Mouse (Mus musculus) forebrain, embryonic 11.5 days (tissue): ENCODE data around the gene Foxc2. TPM values are rescaled to one million over a fixed set of nuclear protein-coding genes. Genes with fewer than 3 reads are reported as not detected.

ENCODE experiments used
- ATAC-seq: fragments of 200-750 bp; cut with Nextera tagmentation; replicated peaks from 2 replicates; pipeline ENCODE4 v1.8.0; 2017; ENCODE audit warnings: moderate TSS enrichment; ENCODE audit not compliant: low FRiP score
- DNase-seq: peaks from one replicate; pipeline ENCODE4 v3.0.0-alpha.2; 2017; ENCODE audit warnings: low spot score
- H3K27ac ChIP-seq: fragments of 300-500 bp; sonication (generic); 2 replicates; pipeline ENCODE4 v1.5.1; 2014; ENCODE audit warnings: low read depth, low read length
- H3K27me3 ChIP-seq: fragments of 300-500 bp; sonication (generic); 2 replicates; pipeline ENCODE4 v1.6.1; 2014; ENCODE audit warnings: mild to moderate bottlenecking, low read length, mixed read lengths; ENCODE audit not compliant: control insufficient read depth, insufficient read depth
- H3K36me3 ChIP-seq: fragments of 300-500 bp; sonication (generic); 2 replicates; pipeline ENCODE4 v1.6.1; 2014; ENCODE audit warnings: mild to moderate bottlenecking, low read length, moderate library complexity, mixed read lengths; ENCODE audit not compliant: control insufficient read depth, insufficient read depth
- H3K4me1 ChIP-seq: fragments of 300-500 bp; sonication (generic); replicated peaks from 2 replicates; pipeline ENCODE4 v1.6.1; 2014; ENCODE audit warnings: low read length, mixed read lengths; ENCODE audit not compliant: control insufficient read depth, insufficient read depth
- H3K4me2 ChIP-seq: fragments of 300-500 bp; sonication (generic); 2 replicates; pipeline ENCODE4 v1.6.1; 2014; ENCODE audit warnings: low read depth, mild to moderate bottlenecking, low read length, moderate library complexity, mixed read lengths; ENCODE audit not compliant: severe bottlenecking
- H3K4me3 ChIP-seq: fragments of 300-500 bp; sonication (generic); 2 replicates; pipeline ENCODE4 v1.5.1; 2014; ENCODE audit warnings: low read depth, low read length
- H3K9ac ChIP-seq: fragments of 300-500 bp; sonication (generic); 2 replicates; pipeline ENCODE4 v1.6.1; 2014; ENCODE audit warnings: low read length
- H3K9me3 ChIP-seq: fragments of 300-500 bp; sonication (generic); 2 replicates; pipeline ENCODE4 v1.6.1; 2016; ENCODE audit warnings: low read length, mixed read lengths; ENCODE audit not compliant: control insufficient read depth
- WGBS: fragments of 180-500 bp; shearing (Covaris S2); extraction: QIAGEN DNeasy Blood & Tissue Kit; methylation state at CpG from one replicate; pipeline ENCODE4 v1.1.7; 2014; 5-methylcytosine and 5-hydroxymethylcytosine counted together
- polyA plus RNA-seq: library from polyadenylated mRNA; unstranded; fragments of >200 nt; fragmentation: Nextera tagmentation; extraction: Ambion mirVana; gene quantifications from 2 replicates; pipeline ENCODE4 v1.2.1, GENCODE M21; 2014

The Foxc2 gene
- polyA plus RNA-seq, 1 experiment from 2014 or later, result 6.3 TPM

- Histone ChIP-seq H3K27me3 (peaks cover 93% of the 10 kb centered on the region), H3K4me2 (no peak overlapping the region), H3K9me3 (no peaks in the 10 kb centered on the region), H3K36me3 (no peaks in the 10 kb centered on the region), H3K9ac (no peak overlapping the region), H3K27ac (no peak overlapping the region), H3K4me3 (no peak overlapping the region), H3K4me1 (0 out of 2 replicates have a peak, but pooled peaks cover 4% of the 10 kb centered on the region)
- no peak for ATAC-seq
- WGBS, result 2% methylated on average over 14 of the region's 14 CpGs
- DNase-seq, result no peak
Measured at GRCm38 (mm10) chr8:121078721-121079120, 37.2 kb upstream of the Foxc2 start.

DNA sequence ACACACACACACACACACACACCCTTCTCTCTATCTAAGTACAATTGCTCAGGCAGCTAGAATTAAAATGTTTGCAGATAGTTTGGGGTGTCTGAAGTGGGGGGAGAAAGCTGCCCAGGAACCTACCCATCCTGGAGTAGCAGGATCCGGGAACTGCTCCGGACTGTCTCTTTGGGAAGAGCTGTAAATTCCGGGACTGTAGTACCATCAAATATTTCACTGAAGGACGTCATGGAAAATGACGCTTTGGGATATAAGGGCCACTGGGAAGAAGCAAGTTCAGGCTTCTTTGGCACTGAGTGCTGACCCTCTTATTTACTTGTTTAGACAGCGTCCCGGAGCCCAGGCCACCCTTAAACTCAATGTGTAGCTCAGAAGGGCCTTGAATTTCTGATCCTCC is 36.8 kb upstream of the Foxc2 start:
- H3K9ac ChIP-seq, result no peak overlapping the region
- no peak overlapping the region for H3K27ac ChIP-seq
- WGBS, result under 1% methylated on average over 7 of the region's 7 CpGs
- H3K4me1 ChIP-seq, result 0 out of 2 replicates have a peak, but pooled peaks cover 5% of the 10 kb centered on the region
- no peaks in the 10 kb centered on the region for H3K9me3 ChIP-seq
- ATAC-seq (no peak), DNase-seq (no peak)
- H3K27me3 ChIP-seq, result peaks cover 93% of the 10 kb centered on the region
- no peak overlapping the region for H3K4me3 ChIP-seq
- H3K4me2 ChIP-seq, result no peak overlapping the region
- no peaks in the 10 kb centered on the region for H3K36me3 ChIP-seq

- H3K27ac ChIP-seq, result no peak overlapping the region
- no peaks in the 10 kb centered on the region for H3K9me3 ChIP-seq
- 1% methylated on average over 12 of the region's 12 CpGs for WGBS
- no peaks in the 10 kb centered on the region for H3K36me3 ChIP-seq
- peaks cover 11% of the 10 kb centered on the region; the same call in 1 of the 2 replicates for H3K4me1 ChIP-seq
- DNase-seq, result no peak
- no peak overlapping the region for H3K9ac ChIP-seq
- H3K4me3 ChIP-seq, result no peak overlapping the region
- H3K27me3 ChIP-seq, result peaks cover 93% of the 10 kb centered on the region
- ATAC-seq, result no peak
- no peak overlapping the region for H3K4me2 ChIP-seq
Measured at GRCm38 (mm10) chr8:121079944-121080343, 36.0 kb upstream of the Foxc2 start.

DNA sequence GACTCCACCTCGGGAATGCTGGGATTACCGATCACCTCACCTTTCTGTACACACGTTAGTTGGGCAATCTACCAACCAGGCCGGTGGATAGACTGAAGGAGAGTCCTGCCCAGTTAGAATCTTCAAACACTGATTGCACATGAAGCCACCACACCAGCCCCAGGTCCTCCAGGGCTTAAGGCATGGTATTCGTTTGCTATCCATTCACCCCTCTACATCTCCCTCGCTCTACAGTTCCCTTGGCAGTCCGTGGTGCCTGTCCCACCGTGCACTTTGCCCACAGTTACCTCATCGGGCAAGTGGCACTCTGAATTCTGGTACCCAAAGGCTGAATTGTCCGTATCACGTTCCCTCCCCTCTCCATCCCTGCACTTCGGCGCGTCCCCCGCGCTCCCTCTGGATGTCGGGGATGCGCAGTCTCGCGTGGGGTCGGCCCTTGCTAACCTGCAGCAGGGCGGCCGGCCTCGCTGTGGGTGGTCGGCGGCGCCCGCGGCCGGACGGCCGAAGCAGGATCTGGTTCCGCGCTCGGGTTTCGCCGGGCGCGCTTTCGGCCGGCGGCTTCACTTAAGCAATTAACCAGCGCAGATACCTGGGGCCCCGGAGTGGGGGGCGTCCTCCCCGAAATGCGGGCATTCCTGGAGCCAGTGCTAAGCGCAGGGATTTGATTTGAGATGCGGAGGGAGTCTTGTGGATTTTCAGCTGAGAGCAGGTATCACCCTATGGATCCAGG is 35.4 kb upstream of the Foxc2 start:
- Histone ChIP-seq H3K4me1 (peaks cover 12% of the 10 kb centered on the region; the same call in 1 of the 2 replicates), H3K27ac (no peak overlapping the region), H3K4me2 (no peak overlapping the region), H3K4me3 (no peak overlapping the region), H3K36me3 (no peaks in the 10 kb centered on the region), H3K9ac (no peak overlapping the region), H3K27me3 (peaks cover 99% of the 10 kb centered on the region), H3K9me3 (no peaks in the 10 kb centered on the region)
- ATAC-seq (no peak), DNase-seq (no peak)
- under 1% methylated on average over 49 of the region's 49 CpGs for WGBS

GRCm38 (mm10) chr8:121081398-121081797 is 34.6 kb upstream of the Foxc2 start:
- no peak overlapping the region for H3K27ac ChIP-seq
- WGBS, result under 1% methylated on average over 7 of the region's 7 CpGs

DNA sequence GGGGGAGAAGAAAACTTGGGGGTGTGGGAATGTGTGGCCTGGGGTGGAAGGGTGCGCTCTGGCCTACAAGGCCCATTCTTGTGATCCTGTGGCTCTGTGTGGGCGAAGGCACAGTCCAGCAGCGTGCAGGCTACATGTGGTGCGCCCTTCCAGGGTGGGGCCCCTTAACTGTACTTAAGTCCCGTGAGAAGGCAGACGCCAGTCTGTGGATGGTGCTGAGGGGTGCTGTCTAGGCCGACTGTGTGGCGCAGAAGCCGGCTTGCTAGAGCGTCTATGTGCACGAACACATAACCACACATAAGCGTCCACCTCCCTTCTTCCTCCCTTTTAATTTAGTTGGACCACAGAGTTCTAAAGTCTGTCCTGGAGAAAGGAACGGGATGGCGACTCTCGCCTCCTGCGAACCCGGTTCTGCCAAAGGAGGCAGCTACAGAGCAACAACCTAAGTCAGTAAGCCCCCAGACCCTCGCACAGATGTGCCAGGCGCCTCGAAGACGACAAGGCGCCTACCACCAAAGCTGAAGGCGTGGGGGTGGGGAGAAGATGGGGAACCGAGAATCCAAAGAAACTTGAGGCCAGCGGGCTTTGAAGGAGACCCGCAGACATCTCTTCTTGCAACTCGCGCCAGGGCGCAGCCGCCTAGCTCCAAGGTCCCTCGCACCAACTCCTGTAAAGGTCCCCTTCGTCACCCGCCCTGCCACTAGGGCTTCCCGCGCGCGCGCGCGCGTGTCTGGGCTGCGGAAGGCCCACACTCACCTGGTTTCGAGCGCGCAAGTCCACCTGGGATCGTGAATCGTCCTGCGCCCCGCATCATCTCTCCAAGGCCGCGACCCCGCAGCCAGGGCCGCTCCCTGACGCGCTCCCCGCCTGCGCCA is 33.5 kb upstream of the Foxc2 start:
- no peak overlapping the region for H3K9ac ChIP-seq
- peaks cover 99% of the 10 kb centered on the region for H3K27me3 ChIP-seq
- H3K9me3 ChIP-seq, result no peaks in the 10 kb centered on the region
- H3K27ac ChIP-seq, result no peak overlapping the region
- peak overlapping the region; percentile 36; the same call in 1 of the 2 replicates for H3K4me3 ChIP-seq
- WGBS, result under 1% methylated on average over 54 of the region's 57 CpGs
- peak overlapping the region; percentile 26; the same call in 1 of the 2 replicates for H3K4me2 ChIP-seq
- peaks cover 12% of the 10 kb centered on the region; the same call in 1 of the 2 replicates for H3K4me1 ChIP-seq
- ATAC-seq (no peak), DNase-seq (no peak)
- H3K36me3 ChIP-seq, result no peaks in the 10 kb centered on the region

More at GRCm38 (mm10) chr8:121081398-121081797, 34.6 kb upstream of the Foxc2 start:
- H3K36me3 ChIP-seq, result no peaks in the 10 kb centered on the region
- no peak overlapping the region for H3K4me3 ChIP-seq
- H3K27me3 ChIP-seq, result peaks cover 99% of the 10 kb centered on the region
- H3K9me3 ChIP-seq, result no peaks in the 10 kb centered on the region
- ATAC-seq (no peak), DNase-seq (no peak)
- no peak overlapping the region for H3K9ac ChIP-seq
- H3K4me2 ChIP-seq, result no peak overlapping the region
- peaks cover 12% of the 10 kb centered on the region; the same call in 1 of the 2 replicates for H3K4me1 ChIP-seq

- no peaks in the 10 kb centered on the region for H3K36me3 ChIP-seq
- peak overlapping the region; percentile 74 for H3K4me2 ChIP-seq
- peaks cover 98% of the 10 kb centered on the region for H3K27me3 ChIP-seq
- peak; percentile 54; the same call in 1 of the 2 replicates for ATAC-seq
- H3K9ac ChIP-seq, result no peak overlapping the region
- H3K27ac ChIP-seq, result no peak overlapping the region
- DNase-seq, result peak; percentile 82
- under 1% methylated on average over 84 of the region's 89 CpGs for WGBS
- no peaks in the 10 kb centered on the region for H3K9me3 ChIP-seq
- H3K4me1 ChIP-seq, result peaks cover 12% of the 10 kb centered on the region; the same call in 1 of the 2 replicates
- H3K4me3 ChIP-seq, result peak overlapping the region; percentile 36
Measured at GRCm38 (mm10) chr8:121083093-121083935, 32.7 kb upstream of the Foxc2 start.

DNA sequence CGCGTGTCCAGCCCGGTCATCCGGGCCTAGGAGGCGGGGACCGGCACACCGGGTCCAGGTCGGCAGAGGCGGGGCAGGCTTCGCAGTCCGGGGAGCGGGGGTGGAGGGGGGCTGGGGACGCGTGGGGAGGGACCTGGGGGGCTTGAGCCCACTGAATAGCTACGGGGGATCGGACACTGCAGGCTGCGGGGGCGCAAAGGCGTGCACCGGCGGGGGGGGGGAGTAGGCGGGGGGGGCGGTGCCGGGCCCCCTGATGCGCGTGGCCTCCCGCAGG is 32.1 kb upstream of the Foxc2 start:
- H3K4me3 ChIP-seq, result peak overlapping the region; percentile 36
- H3K27ac ChIP-seq, result no peak overlapping the region
- DNase-seq, result no peak
- WGBS, result 2% methylated on average over 9 of the region's 27 CpGs
- H3K9me3 ChIP-seq, result no peaks in the 10 kb centered on the region
- no peaks in the 10 kb centered on the region for H3K36me3 ChIP-seq
- H3K4me1 ChIP-seq, result peaks cover 12% of the 10 kb centered on the region; the same call in 1 of the 2 replicates
- peaks cover 98% of the 10 kb centered on the region for H3K27me3 ChIP-seq
- peak overlapping the region; percentile 74 for H3K4me2 ChIP-seq
- no peak for ATAC-seq
- no peak overlapping the region for H3K9ac ChIP-seq
